Mouse (Mus musculus): Measurements from ENCODE around the gene Tbl1x. TPM values are rescaled to one million over a fixed set of nuclear protein-coding genes. Genes with fewer than 3 reads are reported as not detected.

Gene Tbl1x
- 30.0 TPM in 2 replicates for polyA plus RNA-seq (2012; rRNA removed)

- Histone ChIP-seq H3K27me3 (ENCODE audit: control insufficient read depth, insufficient read depth, low read length) (no peaks in the 10 kb centered on the region), H3K27ac (ENCODE audit: control insufficient read depth, insufficient read depth, low read length) (peak within 1 kb of the TSS; percentile 96), H3K4me1 (replicated peaks; ENCODE audit: control insufficient read depth, insufficient read depth, low read length) (peaks cover 15% of the 10 kb centered on the region), H3K4me3 (ENCODE audit: control insufficient read depth, insufficient read depth, low read length) (peak within 1 kb of the TSS; percentile 84), H3K36me3 (ENCODE audit: control insufficient read depth, insufficient read depth, low read length) (no peaks in the 10 kb centered on the region)
- under 1% methylated on average over 50 of the region's 76 CpGs for WGBS
- peak; percentile 60 for DNase-seq
- TF ChIP-seq POLR2A (IDR thresholded peaks at IDR 0.05; ENCODE audit: control insufficient read depth, extremely low read depth, insufficient read depth, low read length, poor library complexity) = no peak
- TF ChIP-seq CTCF (IDR thresholded peaks at IDR 0.05; ENCODE audit: borderline replicate concordance, control insufficient read depth, extremely low read depth, insufficient read depth, low read length, poor library complexity) = no peak
These were observed at the start of gene Tbl1x for GRCm38 (mm10) chrX:77510371-77511300. Gene Tbl1x, plus strand, starts transcription at chrX:77511013.

- Histone ChIP-seq H3K4me1 (replicated peaks; ENCODE audit: control insufficient read depth, insufficient read depth, low read length) (no peaks in the 10 kb centered on the region), H3K27ac (ENCODE audit: control insufficient read depth, insufficient read depth, low read length) (no peak overlapping the region), H3K36me3 (ENCODE audit: control insufficient read depth, insufficient read depth, low read length) (no peaks in the 10 kb centered on the region), H3K4me3 (ENCODE audit: control insufficient read depth, insufficient read depth, low read length) (no peak overlapping the region), H3K27me3 (ENCODE audit: control insufficient read depth, insufficient read depth, low read length) (no peaks in the 10 kb centered on the region)
- TF ChIP-seq CTCF (IDR thresholded peaks at IDR 0.05; ENCODE audit: borderline replicate concordance, control insufficient read depth, extremely low read depth, insufficient read depth, low read length, poor library complexity) = no peak
- TF ChIP-seq POLR2A (IDR thresholded peaks at IDR 0.05; ENCODE audit: control insufficient read depth, extremely low read depth, insufficient read depth, low read length, poor library complexity) = no peak
- WGBS = 15% methylated on average over 1 of the region's 1 CpGs
- DNase-seq = no peak
These were observed 41.6 kb upstream of the Tbl1x start for GRCm38 (mm10) chrX:77469216-77469615.

GRCm38 (mm10) chrX:77472858-77473257 lies 38.0 kb upstream of the Tbl1x start:
- no peaks in the 10 kb centered on the region for H3K27me3 ChIP-seq (ENCODE audit: control insufficient read depth, insufficient read depth, low read length)
- WGBS = 91% methylated on average over 1 of the region's 1 CpGs
- H3K4me1 ChIP-seq (replicated peaks; ENCODE audit: control insufficient read depth, insufficient read depth, low read length) = no peaks in the 10 kb centered on the region
- no peak for TF ChIP-seq CTCF (IDR thresholded peaks at IDR 0.05; ENCODE audit: borderline replicate concordance, control insufficient read depth, extremely low read depth, insufficient read depth, low read length, poor library complexity)
- no peak for TF ChIP-seq POLR2A (IDR thresholded peaks at IDR 0.05; ENCODE audit: control insufficient read depth, extremely low read depth, insufficient read depth, low read length, poor library complexity)
- no peak overlapping the region for H3K27ac ChIP-seq (ENCODE audit: control insufficient read depth, insufficient read depth, low read length)
- no peaks in the 10 kb centered on the region for H3K36me3 ChIP-seq (ENCODE audit: control insufficient read depth, insufficient read depth, low read length)
- H3K4me3 ChIP-seq (ENCODE audit: control insufficient read depth, insufficient read depth, low read length) = no peak overlapping the region
- no peak for DNase-seq

- DNase-seq = no peak
- TF ChIP-seq POLR2A (IDR thresholded peaks at IDR 0.05; ENCODE audit: control insufficient read depth, extremely low read depth, insufficient read depth, low read length, poor library complexity) = no peak
- Histone ChIP-seq H3K4me1 (replicated peaks; ENCODE audit: control insufficient read depth, insufficient read depth, low read length) (no peaks in the 10 kb centered on the region), H3K27ac (ENCODE audit: control insufficient read depth, insufficient read depth, low read length) (no peak overlapping the region), H3K27me3 (ENCODE audit: control insufficient read depth, insufficient read depth, low read length) (no peaks in the 10 kb centered on the region), H3K36me3 (ENCODE audit: control insufficient read depth, insufficient read depth, low read length) (no peaks in the 10 kb centered on the region), H3K4me3 (ENCODE audit: control insufficient read depth, insufficient read depth, low read length) (no peak overlapping the region)
- 88% methylated on average over 1 of the region's 1 CpGs for WGBS
These were observed 37.3 kb upstream of the Tbl1x start for GRCm38 (mm10) chrX:77473511-77473910.

- WGBS = 58% methylated on average over 1 of the region's 1 CpGs
These were observed 36.3 kb upstream of the Tbl1x start for GRCm38 (mm10) chrX:77474551-77474950.

GRCm38 (mm10) chrX:77477526-77477925 lies 33.3 kb upstream of the Tbl1x start:
- no peak overlapping the region for H3K4me3 ChIP-seq (ENCODE audit: control insufficient read depth, insufficient read depth, low read length)
- 96% methylated on average over 2 of the region's 2 CpGs for WGBS
- H3K36me3 ChIP-seq (ENCODE audit: control insufficient read depth, insufficient read depth, low read length) = no peaks in the 10 kb centered on the region
- no peak overlapping the region for H3K27ac ChIP-seq (ENCODE audit: control insufficient read depth, insufficient read depth, low read length)
- H3K4me1 ChIP-seq (replicated peaks; ENCODE audit: control insufficient read depth, insufficient read depth, low read length) = no peaks in the 10 kb centered on the region
- no peak for DNase-seq
- TF ChIP-seq CTCF (IDR thresholded peaks at IDR 0.05; ENCODE audit: borderline replicate concordance, control insufficient read depth, extremely low read depth, insufficient read depth, low read length, poor library complexity) = no peak
- TF ChIP-seq POLR2A (IDR thresholded peaks at IDR 0.05; ENCODE audit: control insufficient read depth, extremely low read depth, insufficient read depth, low read length, poor library complexity) = no peak
- H3K27me3 ChIP-seq (ENCODE audit: control insufficient read depth, insufficient read depth, low read length) = no peaks in the 10 kb centered on the region

More at GRCm38 (mm10) chrX:77474551-77474950, 36.3 kb upstream of the Tbl1x start:
- DNase-seq = no peak
- TF ChIP-seq POLR2A (IDR thresholded peaks at IDR 0.05; ENCODE audit: control insufficient read depth, extremely low read depth, insufficient read depth, low read length, poor library complexity) (no peak), CTCF (IDR thresholded peaks at IDR 0.05; ENCODE audit: borderline replicate concordance, control insufficient read depth, extremely low read depth, insufficient read depth, low read length, poor library complexity) (no peak)
- Histone ChIP-seq H3K36me3 (ENCODE audit: control insufficient read depth, insufficient read depth, low read length) (no peaks in the 10 kb centered on the region), H3K27me3 (ENCODE audit: control insufficient read depth, insufficient read depth, low read length) (no peaks in the 10 kb centered on the region), H3K27ac (ENCODE audit: control insufficient read depth, insufficient read depth, low read length) (no peak overlapping the region), H3K4me1 (replicated peaks; ENCODE audit: control insufficient read depth, insufficient read depth, low read length) (no peaks in the 10 kb centered on the region), H3K4me3 (ENCODE audit: control insufficient read depth, insufficient read depth, low read length) (no peak overlapping the region)

Data from thymus, adult 2 months (tissue).